Comparison of ENCODE assay signal across 12 mouse cellular contexts in genomic region chr10:81536734-81537133, GRCm38 (mm10). TPM values are rescaled to one million over a fixed set of nuclear protein-coding genes. Genes with fewer than 3 reads are reported as not detected.
DNase-seq lines count a peak whose midpoint lies in the region; ATAC-seq and TF ChIP-seq lines count a peak whose summit lies in the region.
"Had no signal": no experiment of that assay in that cellular context is flagged by ENCODE, and none has a peak within 500 bp of the region (broad histone marks: within the 10 kb centered on the region; RNA-seq: fewer than 3 reads in every experiment).

No protein-coding gene starts in this region.

- no peaks in the 10 kb centered on the region for H3K9me3 ChIP-seq in hindbrain, postnatal 0 days (ENCODE audit: low read length)
- H3K9me3 ChIP-seq in hindbrain, embryonic 11.5 days (ENCODE audit: control insufficient read depth, low read length), result no peaks in the 10 kb centered on the region
- no peaks in the 10 kb centered on the region for H3K9me3 ChIP-seq in stomach, postnatal 0 days (ENCODE audit: control insufficient read depth, low read length)
- H3K9me3 ChIP-seq: embryonic facial prominence, embryonic 13.5 days had no signal

- H3K27me3 ChIP-seq in hindbrain, postnatal 0 days (ENCODE audit: insufficient read depth, low read length), result no peaks in the 10 kb centered on the region
- no peaks in the 10 kb centered on the region for H3K27me3 ChIP-seq in hindbrain, embryonic 11.5 days (ENCODE audit: control insufficient read depth, insufficient read depth, low read length)
- H3K27me3 ChIP-seq in thymus, adult 2 months (ENCODE audit: control insufficient read depth, insufficient read depth, low read length), result no peaks in the 10 kb centered on the region
- H3K27me3 ChIP-seq in stomach, postnatal 0 days (ENCODE audit: control insufficient read depth, insufficient read depth, low read length), result no peaks in the 10 kb centered on the region
- H3K27me3 ChIP-seq: embryonic facial prominence, embryonic 13.5 days had no signal

- no peak for TF ChIP-seq POLR2A in thymus, adult 2 months (IDR thresholded peaks at IDR 0.05; ENCODE audit: control insufficient read depth, extremely low read depth, insufficient read depth, low read length, poor library complexity)
- no peak for TF ChIP-seq POLR2A in bone marrow, adult 2 months (IDR thresholded peaks at IDR 0.05; ENCODE audit: borderline replicate concordance, control insufficient read depth, low read depth, low read length)

- peak; percentile 62 for TF ChIP-seq CTCF in hindbrain, postnatal 0 days (IDR thresholded peaks at IDR 0.05; ENCODE audit: low read depth)
- no peak for TF ChIP-seq CTCF in thymus, adult 2 months (IDR thresholded peaks at IDR 0.05; ENCODE audit: borderline replicate concordance, control insufficient read depth, extremely low read depth, insufficient read depth, low read length, poor library complexity)
- TF ChIP-seq CTCF in bone marrow, adult 2 months (IDR thresholded peaks at IDR 0.05; ENCODE audit: control insufficient read depth, insufficient read depth, low read length), result peak; percentile 8; the same call in 1 of the 2 replicates
- peak; percentile 65 for TF ChIP-seq CTCF in stomach, postnatal 0 days (IDR thresholded peaks at IDR 0.05; ENCODE audit: low read depth)

- no peak for ATAC-seq in hindbrain, postnatal 0 days
- ATAC-seq in hindbrain, embryonic 11.5 days (ENCODE audit: low FRiP score), result no peak
- ATAC-seq in stomach, postnatal 0 days (ENCODE audit: low FRiP score, low TSS enrichment), result no peak

- TF ChIP-seq EP300 in stomach, postnatal 0 days (optimal IDR thresholded peaks at IDR 0.05), result no peak

- H3K4me2 ChIP-seq in hindbrain, postnatal 0 days (ENCODE audit: low read depth, low read length), result no peak overlapping the region
- no peak overlapping the region for H3K4me2 ChIP-seq in hindbrain, embryonic 11.5 days (replicated peaks; ENCODE audit: low read depth, low read length)
- no peak overlapping the region for H3K4me2 ChIP-seq in stomach, postnatal 0 days (replicated peaks; ENCODE audit: low read depth)
- H3K4me2 ChIP-seq: embryonic facial prominence, embryonic 13.5 days had no signal

- no peaks in the 10 kb centered on the region for H3K4me1 ChIP-seq in hindbrain, postnatal 0 days (ENCODE audit: insufficient read depth, low read length)
- H3K4me1 ChIP-seq in hindbrain, embryonic 11.5 days (replicated peaks; ENCODE audit: control insufficient read depth, insufficient read depth, low read length), result no peaks in the 10 kb centered on the region
- H3K4me1 ChIP-seq in thymus, adult 2 months (replicated peaks; ENCODE audit: control insufficient read depth, insufficient read depth, low read length), result peaks cover 19% of the 10 kb centered on the region
- peaks cover 5% of the 10 kb centered on the region for H3K4me1 ChIP-seq in bone marrow, adult 2 months (ENCODE audit: control insufficient read depth, insufficient read depth, low read length)
- no peaks in the 10 kb centered on the region for H3K4me1 ChIP-seq in stomach, postnatal 0 days (replicated peaks; ENCODE audit: control insufficient read depth, insufficient read depth)

- no peak for DNase-seq in hindbrain, postnatal 0 days (ENCODE audit: low spot score)
- no peak for DNase-seq in hindbrain, embryonic 11.5 days (ENCODE audit: low spot score)
- DNase-seq in thymus, postnatal 0 days (ENCODE audit: low spot score), result peak; percentile 26
- no peak for DNase-seq in thymus, adult 2 months
- DNase-seq in stomach, postnatal 0 days (ENCODE audit: low spot score), result no peak
- no peak for DNase-seq in kidney, adult 11 months
- no peak for DNase-seq in ovary, postnatal 10 days (ENCODE audit: low spot score)
- DNase-seq: heart, postnatal 36 days; kidney, postnatal 10 days had no signal

- no peak overlapping the region for H3K27ac ChIP-seq in hindbrain, postnatal 0 days
- H3K27ac ChIP-seq in hindbrain, embryonic 11.5 days (ENCODE audit: low read depth, low read length), result no peak overlapping the region
- H3K27ac ChIP-seq in thymus, adult 2 months (ENCODE audit: control insufficient read depth, insufficient read depth, low read length), result no peak overlapping the region
- no peak overlapping the region for H3K27ac ChIP-seq in bone marrow, adult 2 months (ENCODE audit: control insufficient read depth, insufficient read depth, low read depth, low read length, poor library complexity)
- H3K27ac ChIP-seq in stomach, postnatal 0 days (replicated peaks), result no peak overlapping the region
- H3K27ac ChIP-seq: embryonic facial prominence, embryonic 13.5 days; macrophage had no signal

- 80% methylated on average over 6 of the region's 6 CpGs for WGBS in hindbrain, postnatal 0 days
- 82% methylated on average over 6 of the region's 6 CpGs for WGBS in hindbrain, embryonic 11.5 days
- 87% methylated on average over 6 of the region's 6 CpGs for WGBS in thymus, adult 2 months
- 71% methylated on average over 6 of the region's 6 CpGs for WGBS in bone marrow, adult 2 months
- WGBS in stomach, postnatal 0 days, result 78% methylated on average over 6 of the region's 6 CpGs

- no peaks in the 10 kb centered on the region for H3K36me3 ChIP-seq in hindbrain, postnatal 0 days (ENCODE audit: insufficient read depth, low read length)
- H3K36me3 ChIP-seq in hindbrain, embryonic 11.5 days (ENCODE audit: control insufficient read depth, insufficient read depth, low read length), result peaks cover 2% of the 10 kb centered on the region; the same call in 1 of the 2 replicates
- H3K36me3 ChIP-seq in thymus, adult 2 months (ENCODE audit: control insufficient read depth, insufficient read depth, low read length), result no peaks in the 10 kb centered on the region
- no peaks in the 10 kb centered on the region; the same call in 1 of the 2 replicates for H3K36me3 ChIP-seq in stomach, postnatal 0 days (ENCODE audit: control insufficient read depth, insufficient read depth, low read length)

- H3K4me3 ChIP-seq in hindbrain, postnatal 0 days (ENCODE audit: low read length), result no peak overlapping the region
- no peak overlapping the region for H3K4me3 ChIP-seq in hindbrain, embryonic 11.5 days (ENCODE audit: low read depth, low read length)
- no peak overlapping the region for H3K4me3 ChIP-seq in thymus, adult 2 months (ENCODE audit: control insufficient read depth, insufficient read depth, low read length)
- H3K4me3 ChIP-seq in bone marrow, adult 2 months (replicated peaks; ENCODE audit: control insufficient read depth, low read depth, low read length), result no peak overlapping the region
- H3K4me3 ChIP-seq in stomach, postnatal 0 days (ENCODE audit: low read depth, low read length), result no peak overlapping the region
- H3K4me3 ChIP-seq: embryonic facial prominence, embryonic 13.5 days had no signal

- H3K9ac ChIP-seq in hindbrain, postnatal 0 days (replicated peaks; ENCODE audit: low read length), result no peak overlapping the region
- no peak overlapping the region for H3K9ac ChIP-seq in hindbrain, embryonic 11.5 days (ENCODE audit: low read depth, low read length)
- no peak overlapping the region for H3K9ac ChIP-seq in stomach, postnatal 0 days (ENCODE audit: low read length)
- H3K9ac ChIP-seq: embryonic facial prominence, embryonic 13.5 days had no signal

RNA-seq across cellular contexts. Expression of gene Gna11, which starts 8.3 kb away (rescaled TPM):
- 121 and 139 TPM in 2 replicates for total RNA-seq in hindbrain, postnatal 0 days (2014; rRNA removed)
- polyA plus RNA-seq in hindbrain, postnatal 0 days (2015; fragmentation: Nextera tagmentation; extraction: Ambion mirVana), result 95.6 and 105 TPM in 2 replicates
- 57.3 and 61.7 TPM in 2 replicates for polyA plus RNA-seq in hindbrain, embryonic 11.5 days (2014; fragmentation: Nextera tagmentation; extraction: Ambion mirVana)
- polyA plus RNA-seq in thymus, postnatal 0 days (2015; fragmentation: Nextera tagmentation; extraction: Ambion mirVana), result 28.5 and 30.0 TPM in 2 replicates
- 73.1 and 81.0 TPM in 2 replicates for polyA plus RNA-seq in thymus, adult 2 months (2012; rRNA removed)
- polyA plus RNA-seq in bone marrow, adult 2 months (2011; ENCODE audit: insufficient read depth, insufficient read length, low replicate concordance, missing spikeins), result 12.3 and 23.8 TPM in 2 replicates
- polyA plus RNA-seq in stomach, postnatal 0 days (2015; fragmentation: Nextera tagmentation; extraction: Ambion mirVana), result 62.5 and 70.7 TPM in 2 replicates

RNA-seq across cellular contexts. Expression of gene Gna15, which starts 12.7 kb away (rescaled TPM):
- total RNA-seq in hindbrain, postnatal 0 days (2014; rRNA removed), result 2.5 and 9.8 TPM in 2 replicates
- 1.2 and 1.9 TPM in 2 replicates for polyA plus RNA-seq in hindbrain, postnatal 0 days (2015; fragmentation: Nextera tagmentation; extraction: Ambion mirVana)
- polyA plus RNA-seq in hindbrain, embryonic 11.5 days (2014; fragmentation: Nextera tagmentation; extraction: Ambion mirVana), result 0.56 and 0.66 TPM in 2 replicates
- 3.5 TPM in 2 replicates for polyA plus RNA-seq in thymus, postnatal 0 days (2015; fragmentation: Nextera tagmentation; extraction: Ambion mirVana)
- 9.5 and 10.6 TPM in 2 replicates for polyA plus RNA-seq in thymus, adult 2 months (2012; rRNA removed)
- polyA plus RNA-seq in bone marrow, adult 2 months (2011; ENCODE audit: insufficient read depth, insufficient read length, low replicate concordance, missing spikeins), result 5.4 and 9.4 TPM in 2 replicates
- 9.8 and 10.1 TPM in 2 replicates for polyA plus RNA-seq in stomach, postnatal 0 days (2015; fragmentation: Nextera tagmentation; extraction: Ambion mirVana)

RNA-seq across cellular contexts. Expression of gene Aes, which starts 22.6 kb away (rescaled TPM):
- total RNA-seq in hindbrain, postnatal 0 days (2014; rRNA removed), result 611 and 635 TPM in 2 replicates
- polyA plus RNA-seq in hindbrain, postnatal 0 days (2015; fragmentation: Nextera tagmentation; extraction: Ambion mirVana), result 803 and 834 TPM in 2 replicates
- 264 and 280 TPM in 2 replicates for polyA plus RNA-seq in hindbrain, embryonic 11.5 days (2014; fragmentation: Nextera tagmentation; extraction: Ambion mirVana)
- polyA plus RNA-seq in thymus, postnatal 0 days (2015; fragmentation: Nextera tagmentation; extraction: Ambion mirVana), result 683 and 740 TPM in 2 replicates
- 3,110 and 3,125 TPM in 2 replicates for polyA plus RNA-seq in thymus, adult 2 months (2012; rRNA removed)
- polyA plus RNA-seq in bone marrow, adult 2 months (2011; ENCODE audit: insufficient read depth, insufficient read length, low replicate concordance, missing spikeins), result 183 and 306 TPM in 2 replicates
- polyA plus RNA-seq in stomach, postnatal 0 days (2015; fragmentation: Nextera tagmentation; extraction: Ambion mirVana), result 429 and 495 TPM in 2 replicates

RNA-seq across cellular contexts. Expression of gene S1pr4, which starts 36.8 kb away (rescaled TPM):
- 0.40 and 1.3 TPM in 2 replicates for total RNA-seq in hindbrain, postnatal 0 days (2014; rRNA removed)
- polyA plus RNA-seq in hindbrain, postnatal 0 days (2015; fragmentation: Nextera tagmentation; extraction: Ambion mirVana), result 0.38 and 0.40 TPM in 2 replicates
- polyA plus RNA-seq in hindbrain, embryonic 11.5 days (2014; fragmentation: Nextera tagmentation; extraction: Ambion mirVana), result 0.15 and 0.24 TPM in 2 replicates
- polyA plus RNA-seq in thymus, postnatal 0 days (2015; fragmentation: Nextera tagmentation; extraction: Ambion mirVana), result 22.2 and 25.6 TPM in 2 replicates
- 84.3 and 87.2 TPM in 2 replicates for polyA plus RNA-seq in thymus, adult 2 months (2012; rRNA removed)
- 7.6 and 15.8 TPM in 2 replicates for polyA plus RNA-seq in bone marrow, adult 2 months (2011; ENCODE audit: insufficient read depth, insufficient read length, low replicate concordance, missing spikeins)
- 1.0 and 1.5 TPM in 2 replicates for polyA plus RNA-seq in stomach, postnatal 0 days (2015; fragmentation: Nextera tagmentation; extraction: Ambion mirVana)

RNA-seq across cellular contexts. Expression of gene Tle2, which starts 37.6 kb away (rescaled TPM):
- total RNA-seq in hindbrain, postnatal 0 days (2014; rRNA removed), result 28.8 and 41.8 TPM in 2 replicates
- 43.7 and 45.5 TPM in 2 replicates for polyA plus RNA-seq in hindbrain, postnatal 0 days (2015; fragmentation: Nextera tagmentation; extraction: Ambion mirVana)
- 7.2 and 8.8 TPM in 2 replicates for polyA plus RNA-seq in hindbrain, embryonic 11.5 days (2014; fragmentation: Nextera tagmentation; extraction: Ambion mirVana)
- 2.4 and 2.9 TPM in 2 replicates for polyA plus RNA-seq in thymus, postnatal 0 days (2015; fragmentation: Nextera tagmentation; extraction: Ambion mirVana)
- 100 and 115 TPM in 2 replicates for polyA plus RNA-seq in thymus, adult 2 months (2012; rRNA removed)
- polyA plus RNA-seq in bone marrow, adult 2 months (2011; ENCODE audit: insufficient read depth, insufficient read length, low replicate concordance, missing spikeins), result 18.5 and 41.7 TPM in 2 replicates
- 4.8 and 6.9 TPM in 2 replicates for polyA plus RNA-seq in stomach, postnatal 0 days (2015; fragmentation: Nextera tagmentation; extraction: Ambion mirVana)
